Mouse (Mus musculus) spleen, adult 2 months (tissue): ENCODE measurements around the gene Mdga1.

ENCODE experiments used
- CTCF ChIP-seq: fragments of 200-500 bp; IDR thresholded peaks from 2 replicates; pipeline ENCODE4 v1.5.1; 2011; ENCODE audit warnings: mild to moderate bottlenecking, inconsistent platforms; ENCODE audit not compliant: insufficient read depth, insufficient read length, insufficient replicate concordance; ENCODE audit errors: extremely low read depth
- POLR2A ChIP-seq: fragments of 200-500 bp; IDR thresholded peaks from 2 replicates; pipeline ENCODE4 v1.6.1; 2011; ENCODE audit warnings: low read depth, low read length, inconsistent platforms

GRCm38 (mm10) chr17:29900289-29900688 is 69.6 kb downstream of the Mdga1 start:
- TF ChIP-seq CTCF: no peak
- no peak for TF ChIP-seq POLR2A
